Mouse (Mus musculus) splenic B cell, adult 2 months (primary cell): ENCODE measurements around the gene Vmn1r159.
"Not testable (repeated sequence)": the region's sequence is repeated elsewhere in the genome, so short reads cannot be mapped to it uniquely, and the experiment has no call there.

ENCODE experiments used
- DNase-seq: peaks from one replicate; pipeline ENCODE4 v3.0.0-alpha.2; 2011; ENCODE audit warnings: low read depth, low spot score
- H3K27me3 ChIP-seq: 2 replicates; pipeline ENCODE4 v1.6.1; 2012; ENCODE audit warnings: mild to moderate bottlenecking, low read length, moderate library complexity, mixed read lengths; ENCODE audit not compliant: control insufficient read depth, poor library complexity, insufficient read depth, severe bottlenecking
- H3K36me3 ChIP-seq: 2 replicates; pipeline ENCODE4 v1.6.1; 2012; ENCODE audit warnings: mild to moderate bottlenecking, low read length, moderate library complexity, mixed read lengths; ENCODE audit not compliant: control insufficient read depth, poor library complexity, insufficient read depth, severe bottlenecking

The Vmn1r159 gene

GRCm38 (mm10) chr7:22843505-22843904, at the start of gene Vmn1r159:
Gene Vmn1r159, minus strand, starts transcription at chr7:22843605.
- H3K36me3 ChIP-seq, DNase-seq, H3K27me3 ChIP-seq: not testable (repeated sequence)

GRCm38 (mm10) chr7:22870924-22871323, 27.5 kb upstream of the Vmn1r159 start, which contains the start of gene Vmn1r160:
Gene Vmn1r160, plus strand, starts transcription at chr7:22871224.
- not testable (repeated sequence) for DNase-seq, H3K27me3 ChIP-seq, H3K36me3 ChIP-seq
